9 mouse cellular contexts compared by ENCODE assay signal in genomic region chr5:125112588-125112987, GRCm38 (mm10).
DNase-seq lines count a peak whose midpoint lies in the region; ATAC-seq lines count a peak whose summit lies in the region.
"Had no signal": no experiment of that assay in that cellular context is flagged by ENCODE, and none has a peak within 500 bp of the region (broad histone marks: within the 10 kb centered on the region; RNA-seq: fewer than 3 reads in every experiment).

No protein-coding gene starts in this region.

- H3K4me2 ChIP-seq in heart, embryonic 16.5 days (ENCODE audit: low read depth, low read length): no peak overlapping the region
- no peak overlapping the region for H3K4me2 ChIP-seq in embryonic facial prominence, embryonic 11.5 days (ENCODE audit: low read depth, low read length)
- H3K4me2 ChIP-seq in hindbrain, embryonic 12.5 days (replicated peaks): no peak overlapping the region
- no peak overlapping the region for H3K4me2 ChIP-seq in midbrain, embryonic 15.5 days

- ATAC-seq in heart, embryonic 16.5 days (replicated peaks; ENCODE audit: extremely low read depth, insufficient read depth, low FRiP score): no peak
- ATAC-seq in embryonic facial prominence, embryonic 11.5 days (replicated peaks; ENCODE audit: insufficient number of reproducible peaks, low FRiP score, low TSS enrichment, low read depth): no peak
- ATAC-seq in hindbrain, embryonic 12.5 days (ENCODE audit: low FRiP score): no peak
- no peak for ATAC-seq in midbrain, embryonic 15.5 days (replicated peaks)

- peaks cover 22% of the 10 kb centered on the region for H3K4me1 ChIP-seq in heart, embryonic 16.5 days (ENCODE audit: control insufficient read depth, insufficient read depth, low read length)
- H3K4me1 ChIP-seq in embryonic facial prominence, embryonic 11.5 days (ENCODE audit: control insufficient read depth, insufficient read depth, low read length): peaks cover 13% of the 10 kb centered on the region
- H3K4me1 ChIP-seq in hindbrain, embryonic 12.5 days: peaks cover 49% of the 10 kb centered on the region
- peaks cover 25% of the 10 kb centered on the region for H3K4me1 ChIP-seq in midbrain, embryonic 15.5 days

- DNase-seq in heart, postnatal 4 days: no peak
- DNase-seq in embryonic facial prominence, embryonic 11.5 days (ENCODE audit: low spot score): peak; percentile 39
- no peak for DNase-seq in cerebellum, postnatal 4 days (ENCODE audit: low spot score in 2 of 2)
- no peak for DNase-seq in ovary, postnatal 14 days (ENCODE audit: low spot score)
- no peak for DNase-seq in c-Kit-positive CD71-positive TER-119-positive erythroid progenitor cells, embryonic 14.5 days (ENCODE audit: low spot score)

- peak overlapping the region; percentile 26; the same call in 1 of the 2 replicates for H3K9ac ChIP-seq in heart, embryonic 16.5 days (ENCODE audit: low read length)
- no peak overlapping the region for H3K9ac ChIP-seq in embryonic facial prominence, embryonic 11.5 days (replicated peaks; ENCODE audit: low read length)
- H3K9ac ChIP-seq in hindbrain, embryonic 12.5 days: no peak overlapping the region
- H3K9ac ChIP-seq in midbrain, embryonic 15.5 days: no peak overlapping the region

- H3K9me3 ChIP-seq in heart, embryonic 16.5 days (replicated peaks; ENCODE audit: control insufficient read depth, low read length): peaks cover 7% of the 10 kb centered on the region; the same call in 1 of the 2 replicates
- no peaks in the 10 kb centered on the region for H3K9me3 ChIP-seq in embryonic facial prominence, embryonic 11.5 days (replicated peaks; ENCODE audit: control insufficient read depth, low read length)
- no peaks in the 10 kb centered on the region for H3K9me3 ChIP-seq in hindbrain, embryonic 12.5 days (replicated peaks)
- no peaks in the 10 kb centered on the region for H3K9me3 ChIP-seq in midbrain, embryonic 15.5 days

- H3K27ac ChIP-seq in heart, embryonic 16.5 days (ENCODE audit: low read length): no peak overlapping the region
- H3K27ac ChIP-seq in embryonic facial prominence, embryonic 11.5 days (replicated peaks; ENCODE audit: low read depth, low read length): peak overlapping the region; percentile 41; the same call in 1 of the 2 replicates
- H3K27ac ChIP-seq in hindbrain, embryonic 12.5 days: peak overlapping the region; percentile 77
- peak overlapping the region; percentile 60 for H3K27ac ChIP-seq in midbrain, embryonic 15.5 days
- H3K27ac ChIP-seq: macrophage had no signal

- H3K4me3 ChIP-seq in heart, embryonic 16.5 days (ENCODE audit: low read length): no peak overlapping the region
- H3K4me3 ChIP-seq in embryonic facial prominence, embryonic 11.5 days (ENCODE audit: low read depth, low read length): no peak overlapping the region
- H3K4me3 ChIP-seq in hindbrain, embryonic 12.5 days: no peak overlapping the region
- no peak overlapping the region for H3K4me3 ChIP-seq in midbrain, embryonic 15.5 days

- peaks cover 31% of the 10 kb centered on the region for H3K36me3 ChIP-seq in heart, embryonic 16.5 days (ENCODE audit: control insufficient read depth, insufficient read depth)
- H3K36me3 ChIP-seq in embryonic facial prominence, embryonic 11.5 days (replicated peaks; ENCODE audit: control insufficient read depth, insufficient read depth, low read depth, low read length): peaks cover 8% of the 10 kb centered on the region
- peaks cover 53% of the 10 kb centered on the region for H3K36me3 ChIP-seq in hindbrain, embryonic 12.5 days
- peaks cover 21% of the 10 kb centered on the region; the same call in 1 of the 2 replicates for H3K36me3 ChIP-seq in midbrain, embryonic 15.5 days (replicated peaks)

- no peaks in the 10 kb centered on the region for H3K27me3 ChIP-seq in heart, embryonic 16.5 days (ENCODE audit: control insufficient read depth, insufficient read depth, low read length)
- H3K27me3 ChIP-seq in embryonic facial prominence, embryonic 11.5 days (ENCODE audit: control insufficient read depth, insufficient read depth, low read length): no peaks in the 10 kb centered on the region
- H3K27me3 ChIP-seq in hindbrain, embryonic 12.5 days: no peaks in the 10 kb centered on the region
- H3K27me3 ChIP-seq in midbrain, embryonic 15.5 days (replicated peaks): no peaks in the 10 kb centered on the region

- WGBS in heart, embryonic 16.5 days: 59% methylated on average over 1 of the region's 1 CpGs
- 100% methylated on average over 1 of the region's 1 CpGs for WGBS in embryonic facial prominence, embryonic 11.5 days
- WGBS in hindbrain, embryonic 12.5 days: 72% methylated on average over 1 of the region's 1 CpGs
- 83% methylated on average over 1 of the region's 1 CpGs for WGBS in midbrain, embryonic 15.5 days
